Mouse (Mus musculus): ENCODE results near the gene Trio.
"Not testable (repeated sequence)": the region's sequence is repeated elsewhere in the genome, so short reads cannot be mapped to it uniquely, and the experiment has no call there.

Trio gene

GRCm38 (mm10) chr15:27872286-27872685, 153.4 kb downstream of the Trio start:
- DNase-seq, result no peak

- DNase-seq, result no peak
Observed at GRCm38 (mm10) chr15:27871708-27872107, 153.9 kb downstream of the Trio start.

- DNase-seq, result no peak
Observed at GRCm38 (mm10) chr15:27871260-27871659, 154.4 kb downstream of the Trio start.

- DNase-seq, result peak; percentile 56 to 62
Observed at GRCm38 (mm10) chr15:27869001-27869400, 156.6 kb downstream of the Trio start.

- no peak for DNase-seq
Observed at GRCm38 (mm10) chr15:27867831-27868230, 157.8 kb downstream of the Trio start.

GRCm38 (mm10) chr15:27866471-27866870, 159.2 kb downstream of the Trio start:
- DNase-seq, result peak in 1 of 2 experiments; percentile 23

- DNase-seq, result no peak
Observed at GRCm38 (mm10) chr15:27866053-27866452, 159.6 kb downstream of the Trio start.

GRCm38 (mm10) chr15:27864397-27864796, 161.3 kb downstream of the Trio start:
- DNase-seq, result no peak

- DNase-seq, result no peak
Observed at GRCm38 (mm10) chr15:27862949-27863348, 162.7 kb downstream of the Trio start.

- DNase-seq, result no peak
Observed at GRCm38 (mm10) chr15:27860439-27860838, 165.2 kb downstream of the Trio start.

GRCm38 (mm10) chr15:27859590-27859989, 166.1 kb downstream of the Trio start:
- DNase-seq, result peak; percentile 50 to 58

- no peak for DNase-seq
Observed at GRCm38 (mm10) chr15:27859115-27859514, 166.5 kb downstream of the Trio start.

- DNase-seq, result no peak
Observed at GRCm38 (mm10) chr15:27858179-27858819, 167.3 kb downstream of the Trio start.

- peak; percentile 43 for DNase-seq
Observed at GRCm38 (mm10) chr15:27857242-27857641, 168.4 kb downstream of the Trio start.

GRCm38 (mm10) chr15:27856050-27856787, 169.4 kb downstream of the Trio start:
- DNase-seq, result no peak

- DNase-seq, result no peak
Observed at GRCm38 (mm10) chr15:27851312-27851711, 174.3 kb downstream of the Trio start.

- DNase-seq, result peak; percentile 33 to 58
Observed at GRCm38 (mm10) chr15:27850904-27851303, 174.7 kb downstream of the Trio start.

GRCm38 (mm10) chr15:27849910-27850309, 175.7 kb downstream of the Trio start:
- peak; percentile 48 to 64 for DNase-seq

- no peak for DNase-seq
Observed at GRCm38 (mm10) chr15:27841696-27842095, 184.0 kb downstream of the Trio start.

GRCm38 (mm10) chr15:27840579-27840978, 185.1 kb downstream of the Trio start:
- no peak for DNase-seq

GRCm38 (mm10) chr15:27840125-27840524, 185.5 kb downstream of the Trio start:
- no peak for DNase-seq

GRCm38 (mm10) chr15:27831646-27832045, 194.0 kb downstream of the Trio start:
- DNase-seq, result no peak

GRCm38 (mm10) chr15:27827871-27828270, 197.8 kb downstream of the Trio start:
- not testable (repeated sequence) for DNase-seq

- no peak for DNase-seq
Observed at GRCm38 (mm10) chr15:27826886-27827285, 198.8 kb downstream of the Trio start.

Measured in cerebellum, adult 18-20 months (tissue).